Mouse (Mus musculus): ENCODE results near the gene Wfdc1. TPM values are rescaled to one million over a fixed set of nuclear protein-coding genes. Genes with fewer than 3 reads are reported as not detected.
A peak's percentile ranks its signal among the peaks of the same experiment; 100 is the strongest.

Wfdc1 gene
- 15.5 and 15.6 TPM in 2 replicates for polyA plus RNA-seq (2015; fragmentation: Nextera tagmentation; extraction: Ambion mirVana)

GRCm38 (mm10) chr8:119666219-119666951 lies at the start of gene Wfdc1:
Gene Wfdc1, plus strand, starts transcription at chr8:119666365.
- Histone ChIP-seq H3K4me2 (replicated peaks; ENCODE audit: low read depth) (peak within 1 kb of the TSS; percentile 48), H3K27me3 (replicated peaks; ENCODE audit: control insufficient read depth, insufficient read depth, low read length) (no peaks in the 10 kb centered on the region), H3K27ac (ENCODE audit: low read depth, low read length) (no peak within 1 kb of the TSS), H3K9me3 (ENCODE audit: control insufficient read depth) (no peaks in the 10 kb centered on the region), H3K4me1 (replicated peaks; ENCODE audit: control insufficient read depth, insufficient read depth, low read length) (peaks cover 9% of the 10 kb centered on the region), H3K4me3 (ENCODE audit: low read depth, low read length) (peak within 1 kb of the TSS; percentile 21), H3K36me3 (ENCODE audit: control insufficient read depth, insufficient read depth) (no peaks in the 10 kb centered on the region), H3K9ac (ENCODE audit: low read depth, low read length) (no peak within 1 kb of the TSS)
- ATAC-seq = no peak
- WGBS = 23% methylated on average over 14 of the region's 14 CpGs
- no peak for TF ChIP-seq CTCF (IDR thresholded peaks at IDR 0.05; ENCODE audit: low read depth)

DNA sequence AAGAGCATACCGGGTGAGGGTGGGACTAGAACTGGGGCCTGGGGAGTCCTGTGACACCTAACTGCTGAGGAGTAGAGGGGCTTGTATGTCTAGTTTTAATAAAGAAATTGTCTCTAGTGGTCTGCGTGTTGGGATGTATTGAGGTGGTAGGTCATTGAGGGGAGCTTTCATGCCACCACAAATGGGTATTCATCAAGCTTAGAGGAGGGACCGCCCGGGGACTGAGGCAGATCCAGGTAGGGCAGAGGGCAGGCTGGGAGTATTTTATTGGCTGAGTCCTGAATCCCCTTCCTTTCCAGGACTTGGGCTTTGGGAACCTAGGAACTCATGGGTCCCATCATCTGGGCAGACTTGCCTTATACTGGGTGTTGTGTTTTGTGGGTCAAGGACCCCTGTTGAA lies 49.4 kb upstream of the Wfdc1 start:
- WGBS = 91% methylated on average over 4 of the region's 4 CpGs
- Histone ChIP-seq H3K4me1 (replicated peaks; ENCODE audit: control insufficient read depth, insufficient read depth, low read length) (no peaks in the 10 kb centered on the region), H3K4me2 (replicated peaks; ENCODE audit: low read depth) (no peak overlapping the region), H3K9me3 (ENCODE audit: control insufficient read depth) (no peaks in the 10 kb centered on the region), H3K9ac (ENCODE audit: low read depth, low read length) (no peak overlapping the region), H3K27me3 (replicated peaks; ENCODE audit: control insufficient read depth, insufficient read depth, low read length) (no peaks in the 10 kb centered on the region; the same call in 1 of the 2 replicates), H3K27ac (ENCODE audit: low read depth, low read length) (no peak overlapping the region), H3K36me3 (ENCODE audit: control insufficient read depth, insufficient read depth) (no peaks in the 10 kb centered on the region), H3K4me3 (ENCODE audit: low read depth, low read length) (no peak overlapping the region)
- no peak for ATAC-seq
- no peak for TF ChIP-seq CTCF (IDR thresholded peaks at IDR 0.05; ENCODE audit: low read depth)

DNA sequence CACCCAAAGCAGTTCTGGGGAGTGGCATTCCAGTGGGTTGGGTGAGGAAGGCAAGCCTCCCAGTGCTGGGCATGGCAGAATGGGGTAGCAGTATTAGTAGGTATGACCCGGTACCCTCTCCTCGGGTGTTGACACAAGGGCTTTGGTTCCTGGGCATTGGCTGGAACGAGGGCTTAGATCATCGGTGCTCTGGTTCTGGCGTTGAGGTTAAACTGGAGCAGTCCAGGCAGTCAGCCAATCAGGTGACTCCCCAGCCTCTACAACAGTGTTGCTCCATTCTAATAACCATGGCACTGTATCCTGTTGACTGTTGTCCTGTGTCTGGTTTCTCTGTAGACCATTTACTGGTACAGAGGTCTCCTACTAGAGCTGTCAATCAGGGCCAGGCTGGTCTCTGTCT lies 48.6 kb upstream of the Wfdc1 start:
- Histone ChIP-seq H3K9ac (ENCODE audit: low read depth, low read length) (no peak overlapping the region), H3K4me2 (replicated peaks; ENCODE audit: low read depth) (no peak overlapping the region), H3K9me3 (ENCODE audit: control insufficient read depth) (no peaks in the 10 kb centered on the region), H3K27ac (ENCODE audit: low read depth, low read length) (no peak overlapping the region), H3K4me3 (ENCODE audit: low read depth, low read length) (no peak overlapping the region), H3K27me3 (replicated peaks; ENCODE audit: control insufficient read depth, insufficient read depth, low read length) (no peaks in the 10 kb centered on the region), H3K4me1 (replicated peaks; ENCODE audit: control insufficient read depth, insufficient read depth, low read length) (no peaks in the 10 kb centered on the region), H3K36me3 (ENCODE audit: control insufficient read depth, insufficient read depth) (no peaks in the 10 kb centered on the region)
- no peak for TF ChIP-seq CTCF (IDR thresholded peaks at IDR 0.05; ENCODE audit: low read depth)
- 88% methylated on average over 5 of the region's 5 CpGs for WGBS
- no peak for ATAC-seq

DNA sequence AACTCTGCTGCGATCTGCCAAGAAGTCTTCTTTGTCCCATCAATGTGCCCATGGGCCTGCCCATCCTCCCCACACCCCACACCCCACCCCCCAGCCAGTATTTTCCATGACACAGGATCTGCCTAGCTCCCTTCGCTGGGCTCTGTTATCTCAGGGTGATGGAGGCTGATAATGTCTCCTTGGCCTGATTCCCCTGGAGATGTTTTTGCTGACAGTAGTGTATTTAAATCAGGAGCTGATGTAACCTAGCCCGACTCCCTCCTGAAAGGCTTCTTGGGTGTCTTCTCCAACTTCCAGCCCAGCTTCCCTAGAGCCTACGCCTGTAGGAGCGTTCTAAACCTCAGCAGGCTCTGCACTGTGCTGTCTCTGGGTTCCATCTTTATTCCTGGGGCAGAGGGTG lies 47.3 kb upstream of the Wfdc1 start:
- Histone ChIP-seq H3K9ac (ENCODE audit: low read depth, low read length) (no peak overlapping the region), H3K36me3 (ENCODE audit: control insufficient read depth, insufficient read depth) (no peaks in the 10 kb centered on the region), H3K9me3 (ENCODE audit: control insufficient read depth) (no peaks in the 10 kb centered on the region), H3K4me2 (replicated peaks; ENCODE audit: low read depth) (no peak overlapping the region), H3K4me3 (ENCODE audit: low read depth, low read length) (no peak overlapping the region), H3K4me1 (replicated peaks; ENCODE audit: control insufficient read depth, insufficient read depth, low read length) (no peaks in the 10 kb centered on the region), H3K27me3 (replicated peaks; ENCODE audit: control insufficient read depth, insufficient read depth, low read length) (no peaks in the 10 kb centered on the region), H3K27ac (ENCODE audit: low read depth, low read length) (no peak overlapping the region)
- 53% methylated on average over 5 of the region's 5 CpGs for WGBS
- ATAC-seq = no peak
- TF ChIP-seq CTCF (IDR thresholded peaks at IDR 0.05; ENCODE audit: low read depth) = no peak

GRCm38 (mm10) chr8:119620116-119620840 lies 45.9 kb upstream of the Wfdc1 start:
- no peak for ATAC-seq
- TF ChIP-seq CTCF (IDR thresholded peaks at IDR 0.05; ENCODE audit: low read depth) = no peak

DNA sequence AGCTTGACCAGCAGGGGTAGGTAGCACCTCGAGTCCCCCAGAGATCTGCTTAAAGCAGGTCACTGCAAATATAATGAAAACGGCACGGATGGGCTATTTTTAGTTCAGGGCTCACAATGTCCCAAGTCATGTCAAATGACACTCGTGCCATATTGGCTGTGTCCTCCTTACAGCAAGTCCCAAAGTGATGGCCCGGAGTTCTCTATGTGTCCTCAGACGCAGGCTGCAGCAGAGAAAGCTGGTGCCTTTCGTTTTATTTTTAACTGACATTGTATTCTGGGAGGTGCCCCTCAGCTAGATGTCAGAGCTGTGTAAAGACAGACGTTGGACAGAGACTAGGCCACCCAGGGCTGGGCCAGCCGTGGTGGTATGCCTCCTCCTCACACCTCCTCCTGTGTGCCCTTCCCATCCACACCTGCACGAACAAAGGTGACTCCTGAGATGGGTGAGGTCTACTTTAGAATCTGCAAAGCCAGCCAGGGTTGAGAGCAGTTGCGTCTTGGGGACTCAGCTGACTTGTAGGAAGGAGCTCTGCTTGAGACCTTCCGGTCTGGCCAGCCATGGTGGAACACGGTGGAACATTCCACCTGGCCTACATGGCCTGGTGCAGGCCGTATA lies 45.2 kb upstream of the Wfdc1 start:
- H3K9ac ChIP-seq (ENCODE audit: low read depth, low read length) = no peak overlapping the region
- no peaks in the 10 kb centered on the region for H3K36me3 ChIP-seq (ENCODE audit: control insufficient read depth, insufficient read depth)
- no peak overlapping the region for H3K4me3 ChIP-seq (ENCODE audit: low read depth, low read length)
- no peaks in the 10 kb centered on the region for H3K9me3 ChIP-seq (ENCODE audit: control insufficient read depth)
- no peak overlapping the region for H3K27ac ChIP-seq (ENCODE audit: low read depth, low read length)
- TF ChIP-seq CTCF (IDR thresholded peaks at IDR 0.05; ENCODE audit: low read depth) = no peak
- no peaks in the 10 kb centered on the region for H3K27me3 ChIP-seq (replicated peaks; ENCODE audit: control insufficient read depth, insufficient read depth, low read length)
- WGBS = 78% methylated on average over 14 of the region's 14 CpGs
- H3K4me2 ChIP-seq (replicated peaks; ENCODE audit: low read depth) = no peak overlapping the region
- H3K4me1 ChIP-seq (replicated peaks; ENCODE audit: control insufficient read depth, insufficient read depth, low read length) = no peaks in the 10 kb centered on the region
- ATAC-seq = no peak

More at GRCm38 (mm10) chr8:119620116-119620840, 45.9 kb upstream of the Wfdc1 start:
- Histone ChIP-seq H3K27me3 (replicated peaks; ENCODE audit: control insufficient read depth, insufficient read depth, low read length) (no peaks in the 10 kb centered on the region), H3K36me3 (ENCODE audit: control insufficient read depth, insufficient read depth) (no peaks in the 10 kb centered on the region), H3K9ac (ENCODE audit: low read depth, low read length) (no peak overlapping the region), H3K9me3 (ENCODE audit: control insufficient read depth) (no peaks in the 10 kb centered on the region), H3K4me1 (replicated peaks; ENCODE audit: control insufficient read depth, insufficient read depth, low read length) (no peaks in the 10 kb centered on the region), H3K4me3 (ENCODE audit: low read depth, low read length) (no peak overlapping the region), H3K27ac (ENCODE audit: low read depth, low read length) (no peak overlapping the region), H3K4me2 (replicated peaks; ENCODE audit: low read depth) (no peak overlapping the region)
- WGBS = 76% methylated on average over 6 of the region's 6 CpGs
